Mouse (Mus musculus) CD4-positive helper T cell, adult 2 months (primary cell): ENCODE results near the gene Peak1.
A peak's percentile ranks its signal among the peaks of the same experiment; 100 is the strongest.

Experiments used
- DNase-seq: peaks from one replicate; pipeline ENCODE4 v3.0.0-alpha.2; 2012; ENCODE audit warnings: low read depth, missing footprints, low spot score

Gene Peak1

GRCm38 (mm10) chr9:56200645-56201314 lies 217.1 kb downstream of the Peak1 start:
- DNase-seq, result peak; percentile 71

- DNase-seq, result no peak
Measured at GRCm38 (mm10) chr9:56200200-56200599, 217.7 kb downstream of the Peak1 start.

GRCm38 (mm10) chr9:56196921-56197320 lies 220.9 kb downstream of the Peak1 start:
- no peak for DNase-seq

- no peak for DNase-seq
Measured at GRCm38 (mm10) chr9:56195193-56195592, 222.7 kb downstream of the Peak1 start.

- DNase-seq, result no peak
Measured at GRCm38 (mm10) chr9:56191498-56192455, 226.1 kb downstream of the Peak1 start.

GRCm38 (mm10) chr9:56180118-56180781 lies 237.6 kb downstream of the Peak1 start:
- no peak for DNase-seq

- DNase-seq, result peak; percentile 7
Measured at GRCm38 (mm10) chr9:56179416-56180117, 238.3 kb downstream of the Peak1 start.

- DNase-seq, result no peak
Measured at GRCm38 (mm10) chr9:56177354-56177753, 240.5 kb downstream of the Peak1 start.

GRCm38 (mm10) chr9:56175316-56175715 lies 242.6 kb downstream of the Peak1 start:
- no peak for DNase-seq

GRCm38 (mm10) chr9:56167690-56168089 lies 250.2 kb downstream of the Peak1 start:
- DNase-seq, result no peak

GRCm38 (mm10) chr9:56166161-56166560 lies 251.7 kb downstream of the Peak1 start:
- no peak for DNase-seq

- DNase-seq, result no peak
Measured at GRCm38 (mm10) chr9:56165377-56165776, 252.5 kb downstream of the Peak1 start, which contains the start of gene Tspan3. Gene Tspan3, minus strand, starts transcription at chr9:56165477.

- DNase-seq, result peak; percentile 86
Measured at GRCm38 (mm10) chr9:56160341-56161141, 257.3 kb downstream of the Peak1 start.

GRCm38 (mm10) chr9:56159456-56159855 lies 258.4 kb downstream of the Peak1 start:
- no peak for DNase-seq

- no peak for DNase-seq
Measured at GRCm38 (mm10) chr9:56158077-56158476, 259.8 kb downstream of the Peak1 start.

GRCm38 (mm10) chr9:56154572-56154971 lies 263.3 kb downstream of the Peak1 start:
- DNase-seq, result no peak

GRCm38 (mm10) chr9:56152482-56153007 lies 265.3 kb downstream of the Peak1 start:
- DNase-seq, result no peak

- no peak for DNase-seq
Measured at GRCm38 (mm10) chr9:56151745-56152481, 266.0 kb downstream of the Peak1 start.
